Mouse (Mus musculus) embryonic stem cell, embryonic (primary cell): ENCODE measurements around the gene Exo5.

Experiments
- CTCF ChIA-PET, 4 experiments: fragments of 300-600 bp in 2 of 4; fragments of 350-600 bp in 2 of 4; sonication (Branson Sonifier 250); formaldehyde crosslinking; loops; one replicate each; lab custom pipeline; 2022; ENCODE audit warnings: inconsistent platforms in 2 of 4; lab: Charles Lee
- POLR2A ChIA-PET, 4 experiments: fragments of 300-600 bp in 2 of 4; fragments of 350-600 bp in 2 of 4; sonication (Branson Sonifier 250); formaldehyde crosslinking; loops; one replicate each; lab custom pipeline; 2022; ENCODE audit warnings: antibody characterized with exemption in 4 of 4, inconsistent platforms in 1 of 4; lab: Charles Lee

Exo5 gene

GRCm38 (mm10) chr4:120888884-120889283, 35.9 kb downstream of the Exo5 start:
- POLR2A ChIA-PET = interaction anchor here in 2 of 4 experiments (1.5 kb wide), 2 partner anchors 20 to 223 kb away, joined by 3 to 4 read pairs; partner anchors contain the start of gene Cited4 (in 1 of the 2)

DNA sequence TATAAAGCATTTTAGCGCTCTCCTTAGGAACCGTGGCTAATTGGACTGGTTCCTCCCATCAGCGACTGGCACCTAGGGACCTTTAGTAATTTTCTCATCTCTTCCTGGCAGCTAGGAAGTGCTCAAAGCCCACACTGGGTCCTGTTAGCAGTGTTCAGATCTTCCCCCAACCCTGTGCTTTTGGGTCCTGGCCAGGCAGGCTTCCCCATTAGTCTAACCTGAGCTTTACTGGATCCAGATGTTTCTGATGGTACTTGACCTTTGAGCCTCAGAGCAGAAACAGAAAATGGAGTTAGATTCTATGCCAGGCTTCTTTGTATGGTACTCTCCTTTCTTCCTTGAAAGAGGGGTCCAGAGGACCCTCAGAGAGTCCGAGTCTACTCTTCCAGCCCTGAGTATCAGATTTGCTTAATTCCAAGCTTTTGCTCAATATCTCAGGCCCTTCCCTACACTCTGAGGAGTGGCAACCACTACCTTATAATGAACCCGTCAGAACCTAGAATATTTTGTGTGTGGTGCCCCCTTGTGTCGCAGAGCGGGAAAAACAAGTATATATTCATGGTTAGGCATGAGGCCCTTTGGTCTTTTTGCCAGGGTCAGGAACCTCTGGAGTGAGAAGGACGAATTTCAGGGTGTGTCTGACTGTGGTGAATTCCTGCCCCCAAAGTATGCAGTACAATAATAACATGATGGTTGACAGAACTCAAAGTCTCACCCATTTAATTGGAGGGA, 37.3 kb downstream of the Exo5 start:
- ChIA-PET POLR2A (interaction anchor here in 2 of 4 experiments (0.5 to 1.6 kb wide), 4 partner anchors 15 to 318 kb away, joined by 3 to 4 read pairs (median 4); partner anchors contain the start of gene Ctps (in 1 of the 2)), CTCF (interaction anchor here in 3 of 4 experiments (0.6 to 1.8 kb wide), 7 partner anchors 31 to 298 kb away, joined by 3 to 11 read pairs (median 4); no protein-coding TSS in a partner anchor)

More at GRCm38 (mm10) chr4:120888884-120889283, 35.9 kb downstream of the Exo5 start:
- CTCF ChIA-PET = interaction anchor here in 2 of 4 experiments (0.8 to 1.7 kb wide), 6 partner anchors 11 to 196 kb away, joined by 3 to 6 read pairs (median 4); no protein-coding TSS in a partner anchor

DNA sequence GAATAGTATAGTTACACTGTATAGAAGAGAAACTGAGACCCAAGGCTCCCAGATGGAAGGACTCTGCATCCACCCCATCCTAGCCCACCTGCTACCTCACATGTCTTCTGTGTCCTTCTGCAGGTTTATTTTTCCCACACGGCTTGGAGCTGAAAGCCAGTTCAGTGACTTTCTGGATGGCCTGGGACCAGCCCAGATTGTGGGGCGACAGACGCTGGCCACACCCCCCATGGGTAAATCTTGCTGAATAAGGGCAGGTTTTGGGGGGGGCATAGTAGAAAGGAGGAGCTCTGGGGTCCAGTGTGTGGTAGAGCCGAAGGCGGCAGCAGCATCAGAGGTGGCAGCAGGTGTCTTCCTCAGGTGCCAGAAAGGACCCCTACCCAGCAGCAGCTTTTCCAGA, 38.0 kb downstream of the Exo5 start:
- ChIA-PET CTCF (interaction anchor here in 3 of 4 experiments (0.6 to 1.8 kb wide), 8 partner anchors 31 to 297 kb away, joined by 3 to 11 read pairs (median 3); no protein-coding TSS in a partner anchor), POLR2A (interaction anchor here in 1 of 4 experiments (1.3 to 1.6 kb wide), 2 partner anchors 36 to 317 kb away, joined by 4 read pairs; partner anchors contain the start of gene Ctps)

GRCm38 (mm10) chr4:120886131-120886530, 38.7 kb downstream of the Exo5 start:
- CTCF ChIA-PET = interaction anchor here in 3 of 4 experiments (0.6 to 1.8 kb wide), 5 partner anchors 30 to 146 kb away, joined by 3 to 11 read pairs (median 3); no protein-coding TSS in a partner anchor

GRCm38 (mm10) chr4:120885208-120886120, 39.4 kb downstream of the Exo5 start:
- ChIA-PET POLR2A (interaction anchor here in 1 of 4 experiments (0.6 to 1.1 kb wide), 3 partner anchors 9 to 220 kb away, joined by 3 read pairs; no protein-coding TSS in a partner anchor), CTCF (interaction anchor here in 1 of 4 experiments (1.7 kb wide), 1 partner anchor 35 kb away, joined by 11 read pairs; no protein-coding TSS in a partner anchor)

More at GRCm38 (mm10) chr4:120886131-120886530, 38.7 kb downstream of the Exo5 start:
- POLR2A ChIA-PET = interaction anchor here in 1 of 4 experiments (1.1 kb wide), 1 partner anchor 10 kb away, joined by 3 read pairs; no protein-coding TSS in a partner anchor

- CTCF ChIA-PET = interaction anchor here in 2 of 4 experiments (0.6 kb wide), 2 partner anchors 82 to 676 kb away, joined by 3 read pairs; no protein-coding TSS in a partner anchor
Measured at GRCm38 (mm10) chr4:120882002-120882625, 42.7 kb downstream of the Exo5 start.

GRCm38 (mm10) chr4:120880731-120881432, 43.9 kb downstream of the Exo5 start:
- ChIA-PET POLR2A (interaction anchor here in 2 of 4 experiments (0.5 to 1.3 kb wide), 4 partner anchors 25 to 314 kb away, joined by 3 to 5 read pairs (median 3); no protein-coding TSS in a partner anchor), CTCF (interaction anchor here in 1 of 4 experiments (1.0 kb wide), 1 partner anchor 30 kb away, joined by 3 read pairs; no protein-coding TSS in a partner anchor)

More at GRCm38 (mm10) chr4:120882002-120882625, 42.7 kb downstream of the Exo5 start:
- POLR2A ChIA-PET = interaction anchor here in 1 of 4 experiments (1.1 kb wide), 1 partner anchor 43 kb away, joined by 4 read pairs; the partner anchor contains the start of gene Exo5

DNA sequence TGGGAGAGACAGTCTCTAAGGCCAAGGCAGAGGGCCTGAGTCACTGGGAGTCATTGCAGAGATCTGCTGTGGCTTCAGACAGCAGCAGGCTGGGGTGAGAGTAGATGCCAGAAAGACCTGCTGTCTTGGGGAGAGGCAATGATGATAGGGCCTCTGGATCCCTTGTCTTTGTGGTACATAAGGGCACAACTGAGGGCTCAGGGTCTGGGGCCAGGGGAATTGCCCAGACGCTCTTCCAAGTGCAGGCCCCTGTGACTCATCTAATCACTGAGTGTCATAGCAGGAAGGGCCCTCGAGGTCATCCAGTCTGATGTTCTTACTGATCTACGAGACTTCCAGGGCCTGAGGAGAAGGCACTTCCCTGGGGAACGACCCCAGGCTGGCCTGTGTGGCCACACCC, 45.4 kb downstream of the Exo5 start:
- CTCF ChIA-PET = interaction anchor here in 1 of 4 experiments (0.8 kb wide), 1 partner anchor 291 kb away, joined by 3 read pairs; the partner anchor contains the start of gene Gm8439
- POLR2A ChIA-PET = no interaction called here

DNA sequence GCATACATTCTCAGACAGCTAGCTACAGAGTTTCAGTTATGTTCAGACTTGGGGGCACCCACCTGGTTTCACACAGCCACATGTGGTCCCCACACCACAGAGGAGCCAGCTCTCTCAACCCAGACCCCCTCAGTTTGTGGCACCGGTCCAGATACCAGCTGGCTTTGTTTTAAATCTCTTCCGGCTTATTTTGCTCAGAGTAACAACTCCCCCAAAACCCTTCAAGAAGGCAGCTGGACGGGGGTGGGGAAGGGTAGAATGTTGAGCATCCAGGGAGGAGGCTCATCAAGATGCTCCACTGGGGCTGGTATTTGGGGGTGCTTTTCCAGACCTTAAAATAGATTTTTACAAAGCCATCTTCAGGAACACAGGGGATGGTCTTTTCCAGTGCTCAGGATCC, 46.1 kb downstream of the Exo5 start:
- ChIA-PET POLR2A (no interaction called here), CTCF (interaction anchor here in 1 of 4 experiments (0.8 kb wide), 1 partner anchor 290 kb away, joined by 3 read pairs; the partner anchor contains the start of gene Gm8439)

DNA sequence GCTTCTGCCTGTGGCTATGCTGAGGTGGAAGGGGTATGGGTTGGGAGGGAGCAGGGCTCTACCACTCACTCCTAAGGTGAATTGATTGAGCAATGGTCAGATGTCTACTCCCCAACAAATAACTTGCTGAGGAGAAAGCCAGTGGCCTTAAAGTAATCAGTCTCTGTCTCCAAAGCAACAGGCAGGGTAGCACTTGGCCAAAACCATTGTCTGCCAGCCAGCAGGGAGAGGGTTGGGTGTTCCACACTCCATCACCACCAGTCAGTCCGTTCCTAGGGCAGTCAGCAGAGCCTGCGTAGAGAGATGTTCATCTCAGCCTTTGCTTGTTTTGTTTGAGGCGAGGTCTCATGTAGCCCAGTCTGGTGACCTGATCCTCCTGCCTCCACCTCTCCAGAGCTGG, 48.9 kb downstream of the Exo5 start:
- ChIA-PET CTCF (no interaction called here), POLR2A (interaction anchor here in 1 of 4 experiments (0.9 kb wide), 1 partner anchor 9 kb away, joined by 3 read pairs; no protein-coding TSS in a partner anchor)
